Mouse (Mus musculus): ENCODE data around the gene Sin3b.
"Not testable (repeated sequence)": the region's sequence is repeated elsewhere in the genome, so short reads cannot be mapped to it uniquely, and the experiment has no call there.

Sin3b gene

GRCm38 (mm10) chr8:72722769-72723650, at the start of gene Sin3b:
Sin3b (plus strand) TSS chr8:72723285.
- peak; percentile 93 to 96 for DNase-seq (ENCODE audit: low spot score in 2 of 2)

- no peak for DNase-seq (ENCODE audit: low spot score in 2 of 2)
Measured at GRCm38 (mm10) chr8:72674184-72674583, 48.9 kb upstream of the Sin3b start.

- DNase-seq (ENCODE audit: low spot score in 2 of 2): no peak
Measured at GRCm38 (mm10) chr8:72676436-72676835, 46.6 kb upstream of the Sin3b start.

- DNase-seq (ENCODE audit: low spot score in 2 of 2): not testable (repeated sequence)
Measured at GRCm38 (mm10) chr8:72676844-72677243, 46.2 kb upstream of the Sin3b start.

GRCm38 (mm10) chr8:72677331-72677730, 45.8 kb upstream of the Sin3b start:
- DNase-seq (ENCODE audit: low spot score in 2 of 2): no peak

GRCm38 (mm10) chr8:72680133-72680532, 43.0 kb upstream of the Sin3b start:
- peak in 1 of 2 experiments; percentile 66 for DNase-seq (ENCODE audit: low spot score in 2 of 2)

GRCm38 (mm10) chr8:72682051-72682687, 40.9 kb upstream of the Sin3b start:
- no peak for DNase-seq (ENCODE audit: low spot score in 2 of 2)

- no peak for DNase-seq (ENCODE audit: low spot score in 2 of 2)
Measured at GRCm38 (mm10) chr8:72683010-72683521, 40.0 kb upstream of the Sin3b start.

GRCm38 (mm10) chr8:72683572-72684099, 39.4 kb upstream of the Sin3b start:
- not testable (repeated sequence) for DNase-seq (ENCODE audit: low spot score in 2 of 2)

- no peak for DNase-seq (ENCODE audit: low spot score in 2 of 2)
Measured at GRCm38 (mm10) chr8:72698349-72698926, 24.6 kb upstream of the Sin3b start.

GRCm38 (mm10) chr8:72712569-72712968, 10.5 kb upstream of the Sin3b start:
- no peak for DNase-seq (ENCODE audit: low spot score in 2 of 2)

GRCm38 (mm10) chr8:72716594-72716993, 6.5 kb upstream of the Sin3b start:
- DNase-seq (ENCODE audit: low spot score in 2 of 2): no peak

- no peak for DNase-seq (ENCODE audit: low spot score in 2 of 2)
Measured at GRCm38 (mm10) chr8:72720541-72720940, 2.5 kb upstream of the Sin3b start.

- DNase-seq (ENCODE audit: low spot score in 2 of 2): no peak
Measured at GRCm38 (mm10) chr8:72723651-72724001, 541 bp downstream of the Sin3b start.

GRCm38 (mm10) chr8:72728636-72729035, 5.6 kb downstream of the Sin3b start:
- DNase-seq (ENCODE audit: low spot score in 2 of 2): no peak

GRCm38 (mm10) chr8:72735001-72735400, 11.9 kb downstream of the Sin3b start:
- DNase-seq (ENCODE audit: low spot score in 2 of 2): no peak

GRCm38 (mm10) chr8:72736868-72737267, 13.8 kb downstream of the Sin3b start:
- DNase-seq (ENCODE audit: low spot score in 2 of 2): no peak

GRCm38 (mm10) chr8:72746061-72746460, 23.0 kb downstream of the Sin3b start:
- no peak for DNase-seq (ENCODE audit: low spot score in 2 of 2)

- peak in 1 of 2 experiments; percentile 54 for DNase-seq (ENCODE audit: low spot score in 2 of 2)
Measured at GRCm38 (mm10) chr8:72749846-72750245, 26.8 kb downstream of the Sin3b start.

- peak; percentile 13 to 53 for DNase-seq (ENCODE audit: low spot score in 2 of 2)
Measured at GRCm38 (mm10) chr8:72750266-72750665, 27.2 kb downstream of the Sin3b start.

- peak; percentile 13 to 49 for DNase-seq (ENCODE audit: low spot score in 2 of 2)
Measured at GRCm38 (mm10) chr8:72751126-72751525, 28.0 kb downstream of the Sin3b start.

GRCm38 (mm10) chr8:72752289-72752688, 29.2 kb downstream of the Sin3b start:
- peak in 1 of 2 experiments; percentile 10 for DNase-seq (ENCODE audit: low spot score in 2 of 2)

Measured in urinary bladder, postnatal 4 days (tissue).